Mouse (Mus musculus) kidney, adult 9 months (tissue): ENCODE results near the gene Pxn.

Experiments
- DNase-seq: peaks from one replicate; pipeline ENCODE4 v3.0.0; 2022

Gene Pxn

DNA sequence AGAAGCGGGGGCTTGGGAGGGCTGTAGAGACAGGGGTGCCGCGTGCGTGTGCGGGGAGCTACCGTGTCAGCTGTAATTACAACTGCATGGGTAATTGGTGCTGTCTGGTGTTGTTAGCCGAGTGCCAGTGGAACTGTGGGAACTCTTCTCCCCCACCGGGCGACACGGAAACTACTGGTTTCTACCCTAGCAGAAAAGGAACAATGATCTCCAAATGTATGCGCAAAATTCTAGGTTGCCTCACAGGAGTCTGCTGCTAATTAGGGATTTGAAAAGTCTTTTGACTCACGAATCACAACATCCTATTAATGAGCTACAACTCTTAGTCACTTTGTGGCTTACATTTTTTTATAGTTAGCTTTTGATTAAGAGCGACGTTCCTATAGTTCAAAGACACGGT, 79.7 kb downstream of the Pxn start:
- no peak for DNase-seq

GRCm38 (mm10) chr5:115586780-115587179, 80.3 kb downstream of the Pxn start:
- no peak for DNase-seq

- DNase-seq = peak; percentile 26
Measured at GRCm38 (mm10) chr5:115591028-115591427, 84.6 kb downstream of the Pxn start.

GRCm38 (mm10) chr5:115591506-115591905, 85.0 kb downstream of the Pxn start:
- DNase-seq = no peak

- no peak for DNase-seq
Measured at GRCm38 (mm10) chr5:115603561-115603960, 97.1 kb downstream of the Pxn start.
